Mouse (Mus musculus) stomach, postnatal 0 days (tissue): ENCODE data around the gene Ezh1. TPM values are rescaled to one million over a fixed set of nuclear protein-coding genes. Genes with fewer than 3 reads are reported as not detected.
"Not testable (repeated sequence)": the region's sequence is repeated elsewhere in the genome, so short reads cannot be mapped to it uniquely, and the experiment has no call there.

ENCODE experiments used
- ATAC-seq: fragments of 200-750 bp; cut with Nextera tagmentation; 2 replicates; pipeline ENCODE4 v1.8.0; 2017; ENCODE audit not compliant: low FRiP score, low TSS enrichment
- DNase-seq: peaks from one replicate; pipeline ENCODE4 v3.0.0-alpha.2; 2016; ENCODE audit warnings: low spot score
- H3K27ac ChIP-seq: fragments of 300-500 bp; sonication (generic); replicated peaks from 2 replicates; pipeline ENCODE4 v1.5.1; 2014; ENCODE audit warnings: mild to moderate bottlenecking, control low read depth
- H3K27me3 ChIP-seq: fragments of 300-500 bp; sonication (generic); 2 replicates; pipeline ENCODE4 v1.6.1; 2014; ENCODE audit warnings: low read length; ENCODE audit not compliant: control insufficient read depth, insufficient read depth
- H3K36me3 ChIP-seq: fragments of 300-500 bp; sonication (generic); 2 replicates; pipeline ENCODE4 v1.6.1; 2014; ENCODE audit warnings: low read length, mixed read lengths; ENCODE audit not compliant: control insufficient read depth, insufficient read depth
- H3K4me1 ChIP-seq: fragments of 300-500 bp; sonication (generic); replicated peaks from 2 replicates; pipeline ENCODE4 v1.6.1; 2014; ENCODE audit warnings: antibody characterized with exemption; ENCODE audit not compliant: control insufficient read depth, insufficient read depth
- H3K4me2 ChIP-seq: fragments of 300-500 bp; sonication (generic); replicated peaks from 2 replicates; pipeline ENCODE4 v1.6.1; 2014; ENCODE audit warnings: low read depth, mild to moderate bottlenecking, control low read depth, moderate library complexity
- H3K4me3 ChIP-seq: fragments of 300-500 bp; sonication (generic); 2 replicates; pipeline ENCODE4 v1.5.1; 2014; ENCODE audit warnings: low read depth, low read length, control low read depth
- H3K9ac ChIP-seq: fragments of 300-500 bp; sonication (generic); 2 replicates; pipeline ENCODE4 v1.6.1; 2014; ENCODE audit warnings: mild to moderate bottlenecking, low read length, control low read depth, mixed read lengths
- H3K9me3 ChIP-seq: fragments of 300-500 bp; sonication (generic); 2 replicates; pipeline ENCODE4 v1.6.1; 2016; ENCODE audit warnings: low read length; ENCODE audit not compliant: control insufficient read depth
- CTCF ChIP-seq: IDR thresholded peaks from 2 replicates; pipeline ENCODE4 v1.5.1; 2016; ENCODE audit warnings: antibody characterized with exemption, low read depth, mild to moderate bottlenecking, moderate library complexity
- EP300 ChIP-seq: optimal IDR thresholded peaks from 2 replicates; pipeline ENCODE3; 2016; ENCODE audit warnings: antibody characterized with exemption
- WGBS: fragments of 180-500 bp; shearing (Covaris S2); extraction: QIAGEN DNeasy Blood & Tissue Kit; methylation state at CpG from one replicate; pipeline ENCODE4 v1.1.7; 2014; 5-methylcytosine and 5-hydroxymethylcytosine counted together
- polyA plus RNA-seq: library from polyadenylated mRNA; unstranded; fragments of >200 nt; fragmentation: Nextera tagmentation; extraction: Ambion mirVana; gene quantifications from 2 replicates; pipeline ENCODE4 v1.2.1, GENCODE M21; 2015

Gene Ezh1
- polyA plus RNA-seq, 1 experiment from 2014 or later: 8.1 TPM

GRCm38 (mm10) chr11:101162772-101163171, 63.5 kb downstream of the Ezh1 start:
- no peak for DNase-seq
- H3K4me1 ChIP-seq: no peaks in the 10 kb centered on the region; the same call in 1 of the 2 replicates
- no peak overlapping the region for H3K4me3 ChIP-seq
- H3K36me3 ChIP-seq: peaks cover 41% of the 10 kb centered on the region
- peak overlapping the region; percentile 35; the same call in 1 of the 2 replicates for H3K27ac ChIP-seq
- WGBS: 39% methylated on average over 5 of the region's 5 CpGs
- no peak overlapping the region for H3K4me2 ChIP-seq
- no peaks in the 10 kb centered on the region for H3K9me3 ChIP-seq
- no peak for TF ChIP-seq CTCF
- no peak for TF ChIP-seq EP300
- H3K27me3 ChIP-seq: no peaks in the 10 kb centered on the region
- no peak overlapping the region for H3K9ac ChIP-seq
- ATAC-seq: no peak

- DNase-seq (no peak), ATAC-seq (no peak)
- Histone ChIP-seq H3K36me3 (peaks cover 36% of the 10 kb centered on the region), H3K9me3 (no peaks in the 10 kb centered on the region), H3K4me2 (no peak overlapping the region), H3K27ac (no peak overlapping the region; the same call in 1 of the 2 replicates), H3K4me1 (no peaks in the 10 kb centered on the region; the same call in 1 of the 2 replicates), H3K4me3 (no peak overlapping the region), H3K27me3 (no peaks in the 10 kb centered on the region), H3K9ac (no peak overlapping the region)
- TF ChIP-seq EP300 (no peak), CTCF (no peak)
- WGBS: 46% methylated on average over 5 of the region's 5 CpGs
Measured at GRCm38 (mm10) chr11:101162301-101162700, 64.0 kb downstream of the Ezh1 start.

GRCm38 (mm10) chr11:101161551-101161950, 64.7 kb downstream of the Ezh1 start:
- DNase-seq (no peak), ATAC-seq (no peak)
- H3K36me3 ChIP-seq: peaks cover 33% of the 10 kb centered on the region
- H3K4me3 ChIP-seq: no peak overlapping the region
- H3K4me2 ChIP-seq: no peak overlapping the region
- WGBS: 80% methylated on average over 15 of the region's 15 CpGs
- H3K27ac ChIP-seq: 0 out of 2 replicates have a peak overlapping the region, but pooled peaks have one; percentile 4
- no peak overlapping the region for H3K9ac ChIP-seq
- H3K4me1 ChIP-seq: no peaks in the 10 kb centered on the region; the same call in 1 of the 2 replicates
- no peaks in the 10 kb centered on the region for H3K9me3 ChIP-seq
- H3K27me3 ChIP-seq: no peaks in the 10 kb centered on the region
- no peak for TF ChIP-seq CTCF
- no peak for TF ChIP-seq EP300

GRCm38 (mm10) chr11:101160981-101161505, 65.2 kb downstream of the Ezh1 start:
- not testable (repeated sequence) for H3K9me3 ChIP-seq, H3K4me2 ChIP-seq, H3K27me3 ChIP-seq, ATAC-seq, H3K9ac ChIP-seq, H3K4me1 ChIP-seq, H3K27ac ChIP-seq, DNase-seq, H3K4me3 ChIP-seq
- peaks cover 28% of the 10 kb centered on the region for H3K36me3 ChIP-seq
- 81% methylated on average over 7 of the region's 8 CpGs for WGBS

GRCm38 (mm10) chr11:101160151-101160550, 66.1 kb downstream of the Ezh1 start:
- WGBS: 75% methylated on average over 8 of the region's 10 CpGs
- not testable (repeated sequence) for H3K9me3 ChIP-seq, H3K9ac ChIP-seq

GRCm38 (mm10) chr11:101155728-101156371, 70.4 kb downstream of the Ezh1 start, which contains the start of gene Tubg2:
Gene Tubg2 (plus strand): TSS chr11:101155907.
- Histone ChIP-seq H3K9ac (peak within 1 kb of the TSS; percentile 65), H3K4me2 (peak within 1 kb of the TSS; percentile 66), H3K27ac (peak within 1 kb of the TSS; percentile 67), H3K4me3 (peak within 1 kb of the TSS; percentile 33), H3K4me1 (no peaks in the 10 kb centered on the region; the same call in 1 of the 2 replicates), H3K27me3 (no peaks in the 10 kb centered on the region), H3K9me3 (no peaks in the 10 kb centered on the region), H3K36me3 (no peaks in the 10 kb centered on the region)
- DNase-seq (peak; percentile 39), ATAC-seq (peak; percentile 57; the same call in 1 of the 2 replicates)
- TF ChIP-seq CTCF (peak; percentile 9; the same call in 1 of the 2 replicates), EP300 (no peak)
- WGBS: 3% methylated on average over 36 of the region's 36 CpGs

More at GRCm38 (mm10) chr11:101160151-101160550, 66.1 kb downstream of the Ezh1 start:
- not testable (repeated sequence) for H3K4me1 ChIP-seq, DNase-seq, H3K27me3 ChIP-seq, H3K4me3 ChIP-seq, ATAC-seq, H3K4me2 ChIP-seq, H3K27ac ChIP-seq
- peaks cover 23% of the 10 kb centered on the region for H3K36me3 ChIP-seq
